Mouse (Mus musculus) spleen, postnatal 4 days (tissue): Measurements from ENCODE around the gene Sema3c.

Experiments
- DNase-seq, 2 experiments: peaks; one replicate each; pipeline ENCODE4 v3.0.0; 2022; ENCODE audit warnings: low spot score in 2 of 2

Gene Sema3c

DNA sequence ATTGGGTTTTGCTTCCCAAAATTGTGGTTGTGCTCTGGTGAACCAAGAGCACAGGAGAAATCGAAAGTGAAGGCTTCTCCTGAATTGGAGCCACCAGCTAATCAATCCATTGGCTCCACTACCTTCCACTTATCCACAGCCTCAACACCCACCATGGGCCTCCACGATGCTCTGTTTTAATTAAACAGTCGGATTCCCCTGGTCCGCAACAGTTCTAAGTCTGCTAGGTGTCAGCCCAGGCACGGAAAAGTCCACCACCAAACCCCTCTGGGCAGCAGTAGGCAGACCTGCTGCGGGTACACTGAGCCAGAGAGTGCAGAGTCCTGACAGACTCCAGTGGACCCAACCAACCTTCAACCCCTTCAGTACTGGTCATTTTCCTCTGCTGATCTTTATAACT, 202.5 kb downstream of the Sema3c start:
- DNase-seq = peak in 1 of 2 experiments; percentile 78
